Mouse (Mus musculus) hindbrain, postnatal 0 days (tissue): ENCODE measurements at regions not wholly inside any gene's neighbourhood (a gene's known extent, or its start where the extent isn't known, plus 50 kb on each side); places are given as distances from the start of the nearest gene placed in this dataset.
A peak's percentile ranks its signal among the peaks of the same experiment; 100 is the strongest.

Experiments used
- ATAC-seq: fragments of 200-750 bp; cut with Nextera tagmentation; 2 replicates; pipeline ENCODE4 v1.8.0; 2017; ENCODE audit warnings: mild to moderate bottlenecking, moderate TSS enrichment, moderate library complexity
- DNase-seq: peaks from one replicate; pipeline ENCODE4 v3.0.0-alpha.2; 2015; ENCODE audit warnings: low spot score
- H3K27ac ChIP-seq: fragments of 300-500 bp; sonication (generic); 2 replicates; pipeline ENCODE4 v1.5.1; 2014; ENCODE audit warnings: mild to moderate bottlenecking
- H3K27me3 ChIP-seq: fragments of 300-500 bp; sonication (generic); 2 replicates; pipeline ENCODE4 v1.6.1; 2014; ENCODE audit warnings: low read length, mixed read lengths; ENCODE audit not compliant: insufficient read depth
- H3K36me3 ChIP-seq: fragments of 300-500 bp; sonication (generic); 2 replicates; pipeline ENCODE4 v1.6.1; 2014; ENCODE audit warnings: low read length, mixed read lengths; ENCODE audit not compliant: insufficient read depth
- H3K4me1 ChIP-seq: fragments of 300-500 bp; sonication (generic); 2 replicates; pipeline ENCODE4 v1.6.1; 2014; ENCODE audit warnings: antibody characterized with exemption, low read length, mixed read lengths; ENCODE audit not compliant: insufficient read depth
- H3K4me2 ChIP-seq: fragments of 300-500 bp; sonication (generic); 2 replicates; pipeline ENCODE4 v1.6.1; 2014; ENCODE audit warnings: low read depth, mild to moderate bottlenecking, low read length, moderate library complexity, mixed read lengths
- H3K4me3 ChIP-seq: fragments of 300-500 bp; sonication (generic); 2 replicates; pipeline ENCODE4 v1.5.1; 2014; ENCODE audit warnings: low read length
- H3K9ac ChIP-seq: fragments of 300-500 bp; sonication (generic); replicated peaks from 2 replicates; pipeline ENCODE4 v1.6.1; 2014; ENCODE audit warnings: mild to moderate bottlenecking, low read length, moderate library complexity, mixed read lengths
- H3K9me3 ChIP-seq: fragments of 300-500 bp; sonication (generic); 2 replicates; pipeline ENCODE4 v1.6.1; 2016; ENCODE audit warnings: low read length, mixed read lengths
- CTCF ChIP-seq: IDR thresholded peaks from 2 replicates; pipeline ENCODE4 v1.5.1; 2016; ENCODE audit warnings: antibody characterized with exemption, control low read depth, low read depth
- WGBS: fragments of 180-500 bp; shearing (Covaris S2); extraction: QIAGEN DNeasy Blood & Tissue Kit; methylation state at CpG from one replicate; pipeline ENCODE4 v1.1.7; 2014; 5-methylcytosine and 5-hydroxymethylcytosine counted together

- Histone ChIP-seq H3K27ac (no peak overlapping the region), H3K9me3 (no peaks in the 10 kb centered on the region), H3K4me1 (no peaks in the 10 kb centered on the region), H3K27me3 (no peaks in the 10 kb centered on the region), H3K4me3 (no peak overlapping the region), H3K9ac (no peak overlapping the region), H3K36me3 (no peaks in the 10 kb centered on the region), H3K4me2 (no peak overlapping the region)
- DNase-seq (peak; percentile 37), ATAC-seq (no peak)
- 52% methylated on average over 9 of the region's 9 CpGs for WGBS
- TF ChIP-seq CTCF = no peak
Measured at GRCm38 (mm10) chr7:129810141-129810540, 218.5 kb downstream of the Wdr11 start.

- Histone ChIP-seq H3K9ac (no peak overlapping the region), H3K4me3 (no peak overlapping the region), H3K4me2 (no peak overlapping the region), H3K27ac (no peak overlapping the region), H3K4me1 (no peaks in the 10 kb centered on the region), H3K36me3 (no peaks in the 10 kb centered on the region), H3K27me3 (no peaks in the 10 kb centered on the region), H3K9me3 (no peaks in the 10 kb centered on the region)
- WGBS = 65% methylated on average over 4 of the region's 4 CpGs
- TF ChIP-seq CTCF = no peak
- no peak for ATAC-seq
- no peak for DNase-seq
Measured at GRCm38 (mm10) chr7:129810565-129810964, 218.9 kb downstream of the Wdr11 start.

- ATAC-seq = no peak
- no peak overlapping the region for H3K9ac ChIP-seq
- 82% methylated on average over 6 of the region's 6 CpGs for WGBS
- TF ChIP-seq CTCF = no peak
- H3K9me3 ChIP-seq = no peaks in the 10 kb centered on the region
- H3K27ac ChIP-seq = no peak overlapping the region
- DNase-seq = no peak
- no peaks in the 10 kb centered on the region for H3K4me1 ChIP-seq
- H3K36me3 ChIP-seq = no peaks in the 10 kb centered on the region
- no peak overlapping the region for H3K4me2 ChIP-seq
- no peaks in the 10 kb centered on the region for H3K27me3 ChIP-seq
- H3K4me3 ChIP-seq = no peak overlapping the region
Measured at GRCm38 (mm10) chr7:129814149-129814860, 222.6 kb downstream of the Wdr11 start.

- no peaks in the 10 kb centered on the region for H3K27me3 ChIP-seq
- no peak overlapping the region for H3K27ac ChIP-seq
- H3K9me3 ChIP-seq = no peaks in the 10 kb centered on the region
- ATAC-seq (no peak), DNase-seq (no peak)
- no peaks in the 10 kb centered on the region for H3K36me3 ChIP-seq
- no peak overlapping the region for H3K4me2 ChIP-seq
- no peak overlapping the region for H3K4me3 ChIP-seq
- TF ChIP-seq CTCF = no peak
- 97% methylated on average over 2 of the region's 2 CpGs for WGBS
- no peak overlapping the region for H3K9ac ChIP-seq
- H3K4me1 ChIP-seq = no peaks in the 10 kb centered on the region
Measured at GRCm38 (mm10) chr7:129818833-129819232, 227.2 kb downstream of the Wdr11 start.

- no peaks in the 10 kb centered on the region for H3K9me3 ChIP-seq
- H3K36me3 ChIP-seq = no peaks in the 10 kb centered on the region
- H3K27ac ChIP-seq = no peak overlapping the region
- 78% methylated on average over 5 of the region's 5 CpGs for WGBS
- no peaks in the 10 kb centered on the region for H3K27me3 ChIP-seq
- H3K4me1 ChIP-seq = no peaks in the 10 kb centered on the region
- H3K4me2 ChIP-seq = no peak overlapping the region
- H3K9ac ChIP-seq = no peak overlapping the region
- DNase-seq = no peak
- no peak for TF ChIP-seq CTCF
- ATAC-seq = no peak
- no peak overlapping the region for H3K4me3 ChIP-seq
Measured at GRCm38 (mm10) chr7:129819651-129820050, 228.0 kb downstream of the Wdr11 start.

- ATAC-seq (no peak), DNase-seq (no peak)
- H3K9me3 ChIP-seq = no peaks in the 10 kb centered on the region
- H3K9ac ChIP-seq = no peak overlapping the region
- no peak overlapping the region for H3K27ac ChIP-seq
- no peak overlapping the region for H3K4me3 ChIP-seq
- no peak overlapping the region for H3K4me2 ChIP-seq
- H3K36me3 ChIP-seq = no peaks in the 10 kb centered on the region
- H3K27me3 ChIP-seq = no peaks in the 10 kb centered on the region
- TF ChIP-seq CTCF = no peak
- no peaks in the 10 kb centered on the region for H3K4me1 ChIP-seq
- WGBS = 90% methylated on average over 1 of the region's 1 CpGs
Measured at GRCm38 (mm10) chr7:129828970-129829369, 237.3 kb downstream of the Wdr11 start.

GRCm38 (mm10) chr7:129832830-129833229 is 241.2 kb downstream of the Wdr11 start:
- DNase-seq = no peak

More at GRCm38 (mm10) chr7:129832830-129833229, 241.2 kb downstream of the Wdr11 start:
- Histone ChIP-seq H3K9ac (no peak overlapping the region), H3K9me3 (no peaks in the 10 kb centered on the region), H3K27ac (no peak overlapping the region), H3K27me3 (no peaks in the 10 kb centered on the region), H3K4me1 (no peaks in the 10 kb centered on the region), H3K4me3 (no peak overlapping the region), H3K36me3 (no peaks in the 10 kb centered on the region), H3K4me2 (no peak overlapping the region)
- 73% methylated on average over 8 of the region's 8 CpGs for WGBS
- ATAC-seq = no peak
- TF ChIP-seq CTCF = no peak
